Comparison of ENCODE assay signal across 8 mouse cellular contexts in the genomic region with DNA sequence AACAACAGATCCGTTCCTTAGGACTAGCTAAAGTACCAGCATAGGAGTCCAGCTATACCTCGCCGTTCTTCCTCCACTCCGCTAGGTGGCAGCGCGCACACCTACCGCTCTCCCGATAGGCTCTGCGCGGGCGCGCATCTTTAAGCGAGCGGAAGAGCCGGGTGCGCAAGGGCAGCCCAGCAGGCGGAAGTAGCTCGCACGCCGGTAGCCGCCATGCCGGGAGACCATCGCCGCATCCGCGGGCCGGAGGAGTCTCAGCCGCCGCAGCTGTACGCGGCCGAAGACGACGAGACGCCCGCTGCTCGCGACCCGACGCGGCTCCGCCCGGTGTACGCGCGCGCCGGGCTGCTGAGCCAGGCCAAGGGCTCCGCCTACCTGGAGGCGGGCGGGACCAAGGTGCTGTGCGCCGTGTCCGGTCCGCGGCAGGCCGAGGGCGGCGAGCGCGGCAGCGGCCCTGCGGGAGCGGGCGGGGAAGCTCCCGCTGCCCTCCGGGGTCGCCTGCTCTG. TPM values are rescaled to one million over a fixed set of nuclear protein-coding genes. Genes with fewer than 3 reads are reported as not detected.
DNase-seq lines count a peak whose midpoint lies in the region; ATAC-seq and TF ChIP-seq lines count a peak whose summit lies in the region.

Gene Exosc6 (plus strand): TSS at position 182 of the 506 bp plus-strand sequence.

- peak within 1 kb of the TSS; percentile 97 for H3K4me2 ChIP-seq in hindbrain, embryonic 15.5 days

- peaks cover 27% of the 10 kb centered on the region for H3K4me1 ChIP-seq in hindbrain, embryonic 15.5 days (replicated peaks)

- POLR2A ChIA-PET in Patski (lab: Charles Lee) = interaction anchor here (0.6 to 1.6 kb wide), 5 partner anchors 19 to 210 kb away, joined by 3 to 9 read pairs (median 3); no protein-coding TSS in a partner anchor

- peaks cover 49% of the 10 kb centered on the region for H3K36me3 ChIP-seq in hindbrain, embryonic 15.5 days

- ATAC-seq in Patski = peak; percentile 85
- peak; percentile 95 for ATAC-seq in hindbrain, embryonic 15.5 days (ENCODE audit: low FRiP score, low read depth)

- H3K27ac ChIP-seq in hindbrain, embryonic 15.5 days (replicated peaks) = peak within 1 kb of the TSS; percentile 78

- TF ChIP-seq CTCF in Patski (IDR thresholded peaks at IDR 0.05) = no peak

- under 1% methylated on average over 53 of the region's 68 CpGs for WGBS in hindbrain, embryonic 15.5 days

- DNase-seq in Patski (ENCODE audit: low read depth, low spot score) = peak; percentile 54
- DNase-seq in cerebellum, postnatal 14 days = peak; percentile 93 to 94
- peak; percentile 79 to 85 for DNase-seq in frontal cortex, postnatal 25 days (ENCODE audit: low spot score in 2 of 2)
- peak; percentile 81 for DNase-seq in left cerebral cortex, adult 11 months (ENCODE audit: low spot score)
- DNase-seq in lung, postnatal 4 days = peak; percentile 93 to 95
- peak; percentile 88 for DNase-seq in retina, postnatal 7 days (ENCODE audit: low read depth, low spot score)
- peak; percentile 88 for DNase-seq in urinary bladder, adult 2 months (ENCODE audit: low spot score)

- peak within 1 kb of the TSS; percentile 77 for H3K4me3 ChIP-seq in hindbrain, embryonic 15.5 days

- no peaks in the 10 kb centered on the region for H3K27me3 ChIP-seq in Patski
- H3K27me3 ChIP-seq in hindbrain, embryonic 15.5 days = no peaks in the 10 kb centered on the region

- no peaks in the 10 kb centered on the region for H3K9me3 ChIP-seq in hindbrain, embryonic 15.5 days

- in situ Hi-C loops in Patski (cut with MboI; ENCODE audit: low pct_unique_long_range_greater_than_20kb) = loop anchor here (5.0 kb wide), 1 partner anchor 36 kb away; the partner anchor contains the start of genes Clec18a and Pdpr

- CTCF ChIA-PET in Patski (lab: Charles Lee) = interaction anchor here (0.5 to 2.6 kb wide), 14 partner anchors 10 to 36 kb away, joined by 3 to 13 read pairs (median 4); partner anchors contain the start of genes Aars and Clec18a

- H3K9ac ChIP-seq in hindbrain, embryonic 15.5 days = peak within 1 kb of the TSS; percentile 82

RNA-seq across cellular contexts. Expression of gene Exosc6, which starts in this region (rescaled TPM):
- not detected for polyA plus RNA-seq in Patski (2021)
- not detected in 2 replicates for polyA plus RNA-seq in hindbrain, embryonic 15.5 days (2015; fragmentation: Nextera tagmentation; extraction: Ambion mirVana)
- polyA plus RNA-seq in urinary bladder, adult 2 months (2012; rRNA removed) = not detected in 2 replicates

Comparison
In these comparisons a context has a peak if more than half of its experiments do, and no peak if none do; other contexts are left out.
1. Peak in every context shown above with its lines: DNase-seq, ATAC-seq, H3K4me3 ChIP-seq and H3K27ac ChIP-seq.
2. Peak in DNase-seq and ATAC-seq in Patski; RNA of the gene not detected or under 1 TPM.
3. Peak in ATAC-seq, H3K4me3 ChIP-seq, H3K27ac ChIP-seq, H3K9ac ChIP-seq and H3K4me2 ChIP-seq in hindbrain, embryonic 15.5 days; RNA of the gene not detected or under 1 TPM.
4. Peak in DNase-seq in urinary bladder, adult 2 months; RNA of the gene not detected or under 1 TPM.